ENCODE assay signal across 9 mouse cellular contexts in the genomic region with DNA sequence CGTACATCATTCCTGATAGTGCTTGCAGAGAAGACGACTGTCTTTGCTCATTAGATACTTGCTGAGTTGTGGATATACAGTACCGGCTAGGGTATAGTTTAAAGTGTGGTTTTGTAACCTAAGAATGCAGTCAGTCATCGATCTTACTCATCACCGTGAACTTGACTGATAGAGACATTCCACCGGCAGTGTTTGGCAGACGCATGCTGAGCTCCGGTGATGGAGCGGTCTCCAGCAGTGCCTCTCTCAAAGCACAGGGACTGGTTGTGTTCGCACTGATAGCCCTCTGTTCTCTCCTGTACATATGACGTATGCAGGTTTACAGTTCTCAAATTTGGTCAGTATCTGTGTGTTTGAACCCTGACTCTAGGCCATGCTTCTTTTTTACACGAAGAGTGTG.
"Had no signal": no experiment of that assay in that cellular context is flagged by ENCODE, and none has a peak within 500 bp of the region (broad histone marks: within the 10 kb centered on the region; RNA-seq: fewer than 3 reads in every experiment).

No protein-coding gene starts in this region.

- H3K4me2 ChIP-seq: limb, embryonic 13.5 days; midbrain, embryonic 13.5 days had no signal

- H3K4me3 ChIP-seq: limb, embryonic 13.5 days; midbrain, embryonic 13.5 days had no signal

- H3K9me3 ChIP-seq: limb, embryonic 13.5 days; midbrain, embryonic 13.5 days had no signal

- ATAC-seq: midbrain, embryonic 13.5 days had no signal

- H3K9ac ChIP-seq: limb, embryonic 13.5 days; liver, embryonic 14.5 days; midbrain, embryonic 13.5 days had no signal

- H3K36me3 ChIP-seq: limb, embryonic 13.5 days had no signal

- H3K27me3 ChIP-seq: limb, embryonic 13.5 days; midbrain, embryonic 13.5 days had no signal

- DNase-seq: kidney, postnatal 36 days; left cerebral cortex, postnatal 4 days; lung, adult 18-20 months; right cerebral cortex, postnatal 14 days; thymus, postnatal 36 days had no signal

- H3K27ac ChIP-seq: kidney, postnatal 0 days; limb, embryonic 13.5 days; liver, embryonic 14.5 days; midbrain, embryonic 13.5 days had no signal
